Mouse (Mus musculus) stomach, postnatal 0 days (tissue): Measurements from ENCODE around the gene Nat8l. TPM values are rescaled to one million over a fixed set of nuclear protein-coding genes. Genes with fewer than 3 reads are reported as not detected.
A peak's percentile ranks its signal among the peaks of the same experiment; 100 is the strongest.
"Not testable (repeated sequence)": the region's sequence is repeated elsewhere in the genome, so short reads cannot be mapped to it uniquely, and the experiment has no call there.

Experiments
- ATAC-seq: fragments of 200-750 bp; cut with Nextera tagmentation; 2 replicates; pipeline ENCODE4 v1.8.0; 2017; ENCODE audit not compliant: low FRiP score, low TSS enrichment
- DNase-seq: peaks from one replicate; pipeline ENCODE4 v3.0.0-alpha.2; 2016; ENCODE audit warnings: low spot score
- H3K27ac ChIP-seq: fragments of 300-500 bp; sonication (generic); replicated peaks from 2 replicates; pipeline ENCODE4 v1.5.1; 2014; ENCODE audit warnings: mild to moderate bottlenecking, control low read depth
- H3K27me3 ChIP-seq: fragments of 300-500 bp; sonication (generic); 2 replicates; pipeline ENCODE4 v1.6.1; 2014; ENCODE audit warnings: low read length; ENCODE audit not compliant: control insufficient read depth, insufficient read depth
- H3K36me3 ChIP-seq: fragments of 300-500 bp; sonication (generic); 2 replicates; pipeline ENCODE4 v1.6.1; 2014; ENCODE audit warnings: low read length, mixed read lengths; ENCODE audit not compliant: control insufficient read depth, insufficient read depth
- H3K4me1 ChIP-seq: fragments of 300-500 bp; sonication (generic); replicated peaks from 2 replicates; pipeline ENCODE4 v1.6.1; 2014; ENCODE audit warnings: antibody characterized with exemption; ENCODE audit not compliant: control insufficient read depth, insufficient read depth
- H3K4me2 ChIP-seq: fragments of 300-500 bp; sonication (generic); replicated peaks from 2 replicates; pipeline ENCODE4 v1.6.1; 2014; ENCODE audit warnings: low read depth, mild to moderate bottlenecking, control low read depth, moderate library complexity
- H3K4me3 ChIP-seq: fragments of 300-500 bp; sonication (generic); 2 replicates; pipeline ENCODE4 v1.5.1; 2014; ENCODE audit warnings: low read depth, low read length, control low read depth
- H3K9ac ChIP-seq: fragments of 300-500 bp; sonication (generic); 2 replicates; pipeline ENCODE4 v1.6.1; 2014; ENCODE audit warnings: mild to moderate bottlenecking, low read length, control low read depth, mixed read lengths
- H3K9me3 ChIP-seq: fragments of 300-500 bp; sonication (generic); 2 replicates; pipeline ENCODE4 v1.6.1; 2016; ENCODE audit warnings: low read length; ENCODE audit not compliant: control insufficient read depth
- CTCF ChIP-seq: IDR thresholded peaks from 2 replicates; pipeline ENCODE4 v1.5.1; 2016; ENCODE audit warnings: antibody characterized with exemption, low read depth, mild to moderate bottlenecking, moderate library complexity
- EP300 ChIP-seq: optimal IDR thresholded peaks from 2 replicates; pipeline ENCODE3; 2016; ENCODE audit warnings: antibody characterized with exemption
- WGBS: fragments of 180-500 bp; shearing (Covaris S2); extraction: QIAGEN DNeasy Blood & Tissue Kit; methylation state at CpG from one replicate; pipeline ENCODE4 v1.1.7; 2014; 5-methylcytosine and 5-hydroxymethylcytosine counted together
- polyA plus RNA-seq: library from polyadenylated mRNA; unstranded; fragments of >200 nt; fragmentation: Nextera tagmentation; extraction: Ambion mirVana; gene quantifications from 2 replicates; pipeline ENCODE4 v1.2.1, GENCODE M21; 2015

Gene Nat8l
- 0.13 and 0.15 TPM in 2 replicates for polyA plus RNA-seq

- H3K27me3 ChIP-seq, result peaks cover 16% of the 10 kb centered on the region
- peak; percentile 41 for ATAC-seq
- H3K9me3 ChIP-seq, result no peaks in the 10 kb centered on the region
- H3K4me2 ChIP-seq, result peak within 1 kb of the TSS; percentile 89
- H3K4me1 ChIP-seq, result no peaks in the 10 kb centered on the region; the same call in 1 of the 2 replicates
- H3K4me3 ChIP-seq, result peak within 1 kb of the TSS; percentile 54
- 0 out of 2 replicates have a peak within 1 kb of the TSS, but pooled peaks have one; percentile 27 for H3K9ac ChIP-seq
- H3K27ac ChIP-seq, result no peak within 1 kb of the TSS
- no peaks in the 10 kb centered on the region for H3K36me3 ChIP-seq
- TF ChIP-seq CTCF (no peak), EP300 (no peak)
- WGBS, result under 1% methylated on average over 73 of the region's 90 CpGs
- DNase-seq, result peak; percentile 29
Measured at GRCm38 (mm10) chr5:33995843-33996693, at the start of gene Nat8l. Gene Nat8l (plus strand): TSS chr5:33995984.

- not testable (repeated sequence) for H3K27ac ChIP-seq, ATAC-seq, H3K9me3 ChIP-seq, H3K4me1 ChIP-seq, H3K4me2 ChIP-seq, H3K9ac ChIP-seq, H3K36me3 ChIP-seq, DNase-seq, H3K27me3 ChIP-seq, H3K4me3 ChIP-seq
- TF ChIP-seq CTCF, result peak; percentile 27
- 88% methylated on average over 16 of the region's 16 CpGs for WGBS
Measured at GRCm38 (mm10) chr5:33947035-33947434, 48.7 kb upstream of the Nat8l start.

- H3K27ac ChIP-seq, result no peak overlapping the region
- no peak overlapping the region for H3K9ac ChIP-seq
- ATAC-seq (no peak), DNase-seq (no peak)
- H3K9me3 ChIP-seq, result no peaks in the 10 kb centered on the region
- H3K36me3 ChIP-seq, result no peaks in the 10 kb centered on the region
- H3K4me1 ChIP-seq, result no peaks in the 10 kb centered on the region
- no peak overlapping the region for H3K4me2 ChIP-seq
- H3K27me3 ChIP-seq, result no peaks in the 10 kb centered on the region
- H3K4me3 ChIP-seq, result no peak overlapping the region
- TF ChIP-seq EP300 (no peak), CTCF (no peak)
- WGBS, result 87% methylated on average over 4 of the region's 4 CpGs
Measured at GRCm38 (mm10) chr5:33948314-33948713, 47.5 kb upstream of the Nat8l start.

- ATAC-seq, result no peak
- no peaks in the 10 kb centered on the region; the same call in 1 of the 2 replicates for H3K9me3 ChIP-seq
- H3K27ac ChIP-seq, result no peak overlapping the region
- no peaks in the 10 kb centered on the region for H3K4me1 ChIP-seq
- WGBS, result 86% methylated on average over 17 of the region's 17 CpGs
- H3K36me3 ChIP-seq, result no peaks in the 10 kb centered on the region
- no peak for TF ChIP-seq EP300
- TF ChIP-seq CTCF, result no peak
- H3K4me3 ChIP-seq, result no peak overlapping the region
- no peak overlapping the region for H3K4me2 ChIP-seq
- no peaks in the 10 kb centered on the region for H3K27me3 ChIP-seq
- H3K9ac ChIP-seq, result no peak overlapping the region
- no peak for DNase-seq
Measured at GRCm38 (mm10) chr5:33953471-33954185, 42.2 kb upstream of the Nat8l start.

- DNase-seq (peak; percentile 62), ATAC-seq (peak; percentile 38; the same call in 1 of the 2 replicates)
- Histone ChIP-seq H3K4me2 (no peak overlapping the region), H3K27ac (no peak overlapping the region), H3K27me3 (no peaks in the 10 kb centered on the region), H3K9me3 (no peaks in the 10 kb centered on the region; the same call in 1 of the 2 replicates), H3K36me3 (no peaks in the 10 kb centered on the region), H3K9ac (no peak overlapping the region), H3K4me3 (no peak overlapping the region), H3K4me1 (no peaks in the 10 kb centered on the region)
- 36% methylated on average over 10 of the region's 10 CpGs for whole genome bisulfite sequencing
- TF ChIP-seq CTCF (peak; percentile 91), EP300 (no peak)
Measured at GRCm38 (mm10) chr5:33954354-33954753, 41.4 kb upstream of the Nat8l start.
